Mouse (Mus musculus) layer of hippocampus, adult 9-10 months (tissue): ENCODE data around the gene Bcl2a1a.
A peak's percentile ranks its signal among the peaks of the same experiment; 100 is the strongest.
"Not testable (repeated sequence)": the region's sequence is repeated elsewhere in the genome, so short reads cannot be mapped to it uniquely, and the experiment has no call there.

Experiments
- DNase-seq: peaks from one replicate; pipeline ENCODE4 v3.0.0; 2022; ENCODE audit warnings: low spot score

Gene Bcl2a1a

DNA sequence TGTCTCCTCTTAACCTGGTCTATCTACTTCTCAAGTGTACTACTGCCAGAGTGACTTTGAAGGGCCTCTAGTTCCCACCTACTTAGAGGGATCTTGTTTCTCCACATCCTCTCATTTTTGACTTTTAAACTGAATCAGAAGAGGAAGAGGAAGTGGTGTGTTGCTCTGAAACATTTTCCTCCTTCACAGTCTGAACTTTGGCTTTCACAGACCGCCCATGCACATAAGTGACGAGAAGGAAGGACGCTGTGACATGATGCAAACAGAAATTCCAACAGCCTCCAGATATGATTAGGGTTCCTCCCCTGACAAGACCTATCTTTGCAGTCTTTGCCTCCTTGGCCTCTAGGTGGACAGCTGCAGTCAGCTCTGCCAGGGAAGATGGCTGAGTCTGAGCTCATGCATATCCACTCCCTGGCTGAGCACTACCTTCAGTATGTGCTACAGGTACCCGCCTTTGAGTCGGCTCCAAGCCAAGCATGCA, at the start of gene Bcl2a1a:
Bcl2a1a (plus strand) TSS at position 231 of the 484 bp plus-strand sequence.
- DNase-seq, result not testable (repeated sequence)

DNA sequence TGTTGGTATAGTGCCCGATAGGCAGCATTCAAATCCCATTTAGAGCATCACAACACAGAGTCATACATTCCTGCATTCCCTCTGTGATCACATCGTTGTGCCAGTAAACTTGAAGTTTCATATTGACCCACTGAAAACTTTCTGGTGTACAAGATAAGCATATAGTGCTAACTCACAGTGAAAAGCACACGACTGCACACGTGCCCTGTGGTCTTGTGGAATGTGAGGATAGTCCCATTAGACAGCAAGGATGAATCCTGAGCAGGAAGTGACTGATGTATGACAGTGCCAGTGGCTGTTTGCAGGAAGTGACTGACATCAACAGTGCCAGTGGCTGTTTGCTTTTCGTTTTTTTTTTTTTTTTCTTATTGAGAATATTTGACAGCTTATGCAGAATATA, 40.1 kb upstream of the Bcl2a1a start:
- DNase-seq, result not testable (repeated sequence)

- DNase-seq, result not testable (repeated sequence)
Measured at GRCm38 (mm10) chr9:88938312-88938711, 18.4 kb upstream of the Bcl2a1a start.

- not testable (repeated sequence) for DNase-seq
Measured at GRCm38 (mm10) chr9:88951466-88951865, 5.2 kb upstream of the Bcl2a1a start.

GRCm38 (mm10) chr9:88953151-88953550, 3.5 kb upstream of the Bcl2a1a start:
- peak; percentile 10 for DNase-seq

DNA sequence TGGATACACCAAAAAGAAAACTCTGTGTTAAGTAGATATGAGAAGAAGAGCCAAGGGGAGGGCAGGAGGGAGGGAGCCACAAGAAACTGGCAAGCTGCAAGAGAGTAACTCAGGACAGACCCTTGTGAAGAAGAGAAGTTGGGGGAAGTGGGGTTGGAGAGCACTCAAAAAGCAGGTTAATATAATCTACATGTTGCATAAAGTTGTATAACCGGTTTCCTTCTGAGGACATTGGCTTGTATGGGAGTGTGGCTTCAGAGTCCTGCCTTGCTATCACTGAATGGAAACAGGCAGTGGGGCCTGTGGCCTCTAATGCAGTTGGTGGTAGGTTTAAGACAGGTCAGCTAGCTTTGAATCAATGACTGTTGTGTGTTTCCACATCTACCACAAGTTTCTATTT, 1.5 kb upstream of the Bcl2a1a start:
- DNase-seq, result not testable (repeated sequence)

DNA sequence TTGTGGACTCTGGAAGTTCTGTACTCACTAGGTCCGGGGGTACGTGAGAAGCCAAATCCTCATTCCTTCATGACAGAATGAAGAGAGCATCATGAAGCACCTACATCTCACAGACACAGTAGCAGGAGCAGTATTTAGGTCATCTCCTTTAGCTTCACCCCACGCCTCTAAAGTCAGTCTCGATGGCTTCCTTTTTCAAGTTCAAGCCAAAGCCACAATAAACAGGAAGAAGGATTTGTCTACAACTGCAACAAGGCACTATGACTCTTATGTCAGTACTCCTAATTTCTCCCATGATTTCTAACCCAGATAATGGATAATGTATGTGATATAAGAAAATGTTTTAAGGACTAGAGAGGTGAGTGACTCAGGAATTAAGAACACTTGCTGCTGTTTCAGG, 665 bp upstream of the Bcl2a1a start:
- DNase-seq, result not testable (repeated sequence)

DNA sequence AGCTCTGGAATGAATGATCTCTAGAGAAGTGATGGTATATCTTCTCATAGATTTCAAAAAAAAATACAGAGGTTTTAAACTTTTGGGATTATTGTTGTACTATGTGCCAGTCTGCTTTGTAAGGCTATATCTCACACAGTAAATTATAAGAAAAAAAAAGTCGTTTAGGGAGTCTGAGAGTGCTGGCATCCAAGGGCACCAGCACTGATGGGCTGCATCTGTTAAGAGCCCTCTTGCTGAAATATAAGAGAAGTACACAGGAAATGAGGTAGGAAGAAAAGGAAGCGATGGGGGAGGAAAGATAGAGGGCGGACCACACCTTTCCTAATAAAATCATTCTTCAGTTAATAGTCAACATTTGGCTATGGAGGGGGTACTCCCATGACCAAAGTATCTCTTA, 2.2 kb downstream of the Bcl2a1a start:
- DNase-seq, result no peak

DNA sequence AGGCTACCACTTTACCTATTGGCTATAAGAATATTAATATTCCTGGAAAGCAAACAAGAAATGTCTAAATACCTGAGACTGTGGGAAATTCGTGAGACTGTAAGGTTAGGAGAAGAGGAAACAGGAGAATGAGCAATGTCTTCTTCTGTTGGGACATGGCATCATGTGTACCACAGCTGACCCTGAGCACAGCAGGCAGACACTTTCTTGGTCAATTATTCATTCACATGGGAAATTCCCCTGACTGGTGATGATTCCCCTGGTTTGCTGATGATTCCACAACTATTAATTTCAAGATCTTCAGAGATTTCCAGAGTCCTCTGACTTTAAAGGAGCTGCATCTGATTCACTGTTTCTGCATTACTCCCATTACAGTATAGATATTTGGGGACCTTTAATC, 3.3 kb downstream of the Bcl2a1a start:
- DNase-seq, result not testable (repeated sequence)

DNA sequence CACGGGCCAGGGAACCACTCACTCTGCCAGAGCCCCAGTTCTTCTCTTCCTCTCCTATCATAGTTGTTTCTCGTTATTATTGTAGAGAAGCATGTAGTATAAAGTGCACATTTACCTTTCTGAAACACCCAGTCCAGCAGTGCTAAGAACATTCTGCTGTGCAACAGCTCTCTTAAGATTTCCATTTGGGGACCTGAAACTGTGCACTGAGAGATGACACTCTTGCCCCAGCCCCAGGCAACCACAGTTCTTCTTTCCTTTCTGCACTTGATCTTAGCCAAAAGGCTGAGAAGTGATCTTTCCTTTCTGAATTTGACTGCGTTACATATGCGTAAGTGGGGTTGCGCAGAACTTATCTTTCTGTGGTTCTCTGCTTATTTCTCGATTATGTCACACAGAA, 9.8 kb downstream of the Bcl2a1a start:
- not testable (repeated sequence) for DNase-seq

GRCm38 (mm10) chr9:88969502-88969901, 12.8 kb downstream of the Bcl2a1a start:
- DNase-seq, result not testable (repeated sequence)

DNA sequence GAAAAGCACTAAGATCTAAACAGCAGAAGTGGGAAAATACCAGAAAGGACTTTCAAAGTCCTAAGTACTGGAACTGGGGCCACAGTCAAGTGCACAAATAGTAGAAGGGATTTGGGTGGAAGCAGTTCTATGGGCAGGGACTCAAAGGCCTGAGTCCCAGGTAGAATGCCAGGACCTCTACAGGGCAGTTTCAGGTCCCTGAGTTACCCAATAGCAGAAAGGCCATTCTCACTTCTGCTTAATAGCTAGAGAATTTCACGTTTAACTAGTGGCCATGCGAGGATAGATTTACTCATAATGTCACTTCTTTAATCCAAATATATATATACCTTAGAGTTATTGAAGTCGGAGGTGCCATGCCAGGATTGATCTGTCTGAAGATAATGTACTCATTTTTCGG, 20.2 kb downstream of the Bcl2a1a start:
- not testable (repeated sequence) for DNase-seq

GRCm38 (mm10) chr9:88979781-88980180, 23.1 kb downstream of the Bcl2a1a start:
- DNase-seq, result not testable (repeated sequence)

GRCm38 (mm10) chr9:89001541-89001940, 44.8 kb downstream of the Bcl2a1a start:
- DNase-seq, result not testable (repeated sequence)
